Mouse (Mus musculus) embryonic facial prominence, embryonic 10.5 days (tissue): ENCODE results near the gene Palm3. TPM values are rescaled to one million over a fixed set of nuclear protein-coding genes. Genes with fewer than 3 reads are reported as not detected.

ENCODE experiments used
- DNase-seq: peaks from one replicate; pipeline ENCODE4 v3.0.0-alpha.2; 2017; ENCODE audit warnings: low spot score
- H3K27ac ChIP-seq: fragments of 300-500 bp; sonication (generic); replicated peaks from 2 replicates; pipeline ENCODE4 v1.5.1; 2016; ENCODE audit warnings: mild to moderate bottlenecking
- H3K27me3 ChIP-seq: fragments of 300-500 bp; sonication (generic); replicated peaks from 2 replicates; pipeline ENCODE4 v1.6.1; 2016; ENCODE audit warnings: low read depth, mild to moderate bottlenecking; ENCODE audit not compliant: poor library complexity, severe bottlenecking
- H3K36me3 ChIP-seq: fragments of 300-500 bp; sonication (generic); replicated peaks from 2 replicates; pipeline ENCODE4 v1.6.1; 2016; ENCODE audit warnings: mild to moderate bottlenecking, moderate library complexity
- H3K4me1 ChIP-seq: fragments of 300-500 bp; sonication (generic); 2 replicates; pipeline ENCODE4 v1.6.1; 2016
- H3K4me3 ChIP-seq: fragments of 300-500 bp; sonication (generic); 2 replicates; pipeline ENCODE4 v1.5.1; 2016; ENCODE audit warnings: mild to moderate bottlenecking, moderate library complexity
- H3K9me3 ChIP-seq: fragments of 300-500 bp; sonication (generic); 2 replicates; pipeline ENCODE4 v1.6.1; 2016; ENCODE audit warnings: mild to moderate bottlenecking
- WGBS: fragments of 180-500 bp; shearing (Covaris S2); methylation state at CpG from one replicate; pipeline ENCODE4 v1.1.7; 2016; 5-methylcytosine and 5-hydroxymethylcytosine counted together
- polyA plus RNA-seq: library from polyadenylated mRNA; unstranded; fragments of >200 nt; fragmentation: Nextera tagmentation; extraction: Ambion mirVana; gene quantifications from 2 replicates; pipeline ENCODE4 v1.2.1, GENCODE M21; 2016

The Palm3 gene
- 9.3 and 11.5 TPM in 2 replicates for polyA plus RNA-seq

- peaks cover 43% of the 10 kb centered on the region for H3K4me1 ChIP-seq
- DNase-seq: peak; percentile 62
- H3K9me3 ChIP-seq: peaks cover under 1% of the 10 kb centered on the region; the same call in 1 of the 2 replicates
- H3K4me3 ChIP-seq: peak within 1 kb of the TSS; percentile 40
- no peaks in the 10 kb centered on the region for H3K36me3 ChIP-seq
- H3K27ac ChIP-seq: peak within 1 kb of the TSS; percentile 61
- H3K27me3 ChIP-seq: peaks cover 65% of the 10 kb centered on the region
- WGBS: 9% methylated on average over 18 of the region's 18 CpGs
Observed at GRCm38 (mm10) chr8:84021096-84021495, at the start of gene Palm3. Gene Palm3, plus strand, starts transcription at chr8:84021471.

GRCm38 (mm10) chr8:83971661-83972060 is 49.6 kb upstream of the Palm3 start:
- Histone ChIP-seq H3K4me1 (peaks cover 33% of the 10 kb centered on the region), H3K9me3 (no peaks in the 10 kb centered on the region), H3K36me3 (peaks cover 45% of the 10 kb centered on the region), H3K4me3 (peak overlapping the region; percentile 87), H3K27ac (peak overlapping the region; percentile 19; the same call in 1 of the 2 replicates), H3K27me3 (no peaks in the 10 kb centered on the region)
- WGBS: 74% methylated on average over 6 of the region's 6 CpGs
- DNase-seq: no peak

GRCm38 (mm10) chr8:83972150-83973120 is 48.8 kb upstream of the Palm3 start, which contains the start of gene Prkaca:
Gene Prkaca, plus strand, starts transcription at chr8:83972993.
- Histone ChIP-seq H3K27me3 (no peaks in the 10 kb centered on the region), H3K4me3 (peak within 1 kb of the TSS; percentile 87), H3K4me1 (peaks cover 41% of the 10 kb centered on the region), H3K9me3 (no peaks in the 10 kb centered on the region), H3K27ac (peak within 1 kb of the TSS; percentile 91), H3K36me3 (peaks cover 38% of the 10 kb centered on the region)
- WGBS: under 1% methylated on average over 94 of the region's 94 CpGs
- peak; percentile 99 for DNase-seq

GRCm38 (mm10) chr8:83973161-83974031 is 47.9 kb upstream of the Palm3 start:
- 4% methylated on average over 37 of the region's 37 CpGs for WGBS
- H3K9me3 ChIP-seq: no peaks in the 10 kb centered on the region
- H3K4me3 ChIP-seq: peak overlapping the region; percentile 87
- peaks cover 37% of the 10 kb centered on the region for H3K36me3 ChIP-seq
- no peaks in the 10 kb centered on the region for H3K27me3 ChIP-seq
- peaks cover 51% of the 10 kb centered on the region for H3K4me1 ChIP-seq
- peak overlapping the region; percentile 91 for H3K27ac ChIP-seq
- DNase-seq: no peak

GRCm38 (mm10) chr8:83974521-83974920 is 46.8 kb upstream of the Palm3 start:
- no peak for DNase-seq
- H3K4me3 ChIP-seq: peak overlapping the region; percentile 87; the same call in 1 of the 2 replicates
- WGBS: 85% methylated on average over 4 of the region's 4 CpGs
- peaks cover 52% of the 10 kb centered on the region for H3K4me1 ChIP-seq
- H3K36me3 ChIP-seq: peaks cover 37% of the 10 kb centered on the region
- H3K27me3 ChIP-seq: no peaks in the 10 kb centered on the region
- H3K9me3 ChIP-seq: no peaks in the 10 kb centered on the region
- H3K27ac ChIP-seq: peak overlapping the region; percentile 19; the same call in 1 of the 2 replicates

GRCm38 (mm10) chr8:83976101-83976630 is 45.1 kb upstream of the Palm3 start:
- H3K4me1 ChIP-seq: peaks cover 52% of the 10 kb centered on the region
- H3K4me3 ChIP-seq: no peak overlapping the region
- H3K36me3 ChIP-seq: peaks cover 41% of the 10 kb centered on the region
- H3K27ac ChIP-seq: no peak overlapping the region
- no peaks in the 10 kb centered on the region for H3K27me3 ChIP-seq
- 83% methylated on average over 4 of the region's 4 CpGs for WGBS
- no peaks in the 10 kb centered on the region for H3K9me3 ChIP-seq
- no peak for DNase-seq

GRCm38 (mm10) chr8:83976779-83977350 is 44.4 kb upstream of the Palm3 start:
- H3K9me3 ChIP-seq: no peaks in the 10 kb centered on the region
- H3K4me3 ChIP-seq: 0 out of 2 replicates have a peak overlapping the region, but pooled peaks have one; percentile 1
- H3K27me3 ChIP-seq: no peaks in the 10 kb centered on the region
- DNase-seq: no peak
- 90% methylated on average over 5 of the region's 5 CpGs for WGBS
- peaks cover 48% of the 10 kb centered on the region for H3K36me3 ChIP-seq
- H3K4me1 ChIP-seq: peaks cover 46% of the 10 kb centered on the region
- peak overlapping the region; percentile 41; the same call in 1 of the 2 replicates for H3K27ac ChIP-seq

DNA sequence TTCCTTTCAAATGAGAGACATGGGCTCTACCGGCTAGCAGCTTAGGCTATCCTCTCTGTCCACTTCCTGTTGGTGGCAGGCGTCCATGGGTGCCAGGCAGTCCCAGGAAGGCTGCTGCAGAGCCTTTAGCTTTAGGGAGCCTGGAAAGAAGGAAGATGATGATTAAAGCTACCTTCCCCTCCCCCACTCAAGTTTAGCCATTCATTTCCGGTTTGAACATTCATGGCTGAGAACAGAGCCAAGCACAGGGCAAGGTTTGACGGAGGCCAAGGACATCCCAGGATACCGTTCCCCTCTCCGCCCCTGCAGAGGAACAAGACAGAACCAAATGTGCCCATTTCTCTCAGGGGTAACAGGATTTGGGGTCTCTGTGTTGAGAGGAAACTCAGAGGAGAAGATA is 43.6 kb upstream of the Palm3 start:
- peaks cover 56% of the 10 kb centered on the region for H3K36me3 ChIP-seq
- 55% methylated on average over 6 of the region's 6 CpGs for whole genome bisulfite sequencing
- H3K4me3 ChIP-seq: peak overlapping the region; percentile 28; the same call in 1 of the 2 replicates
- peaks cover 38% of the 10 kb centered on the region for H3K4me1 ChIP-seq
- H3K27me3 ChIP-seq: no peaks in the 10 kb centered on the region
- no peaks in the 10 kb centered on the region for H3K9me3 ChIP-seq
- peak overlapping the region; percentile 41; the same call in 1 of the 2 replicates for H3K27ac ChIP-seq
- no peak for DNase-seq

DNA sequence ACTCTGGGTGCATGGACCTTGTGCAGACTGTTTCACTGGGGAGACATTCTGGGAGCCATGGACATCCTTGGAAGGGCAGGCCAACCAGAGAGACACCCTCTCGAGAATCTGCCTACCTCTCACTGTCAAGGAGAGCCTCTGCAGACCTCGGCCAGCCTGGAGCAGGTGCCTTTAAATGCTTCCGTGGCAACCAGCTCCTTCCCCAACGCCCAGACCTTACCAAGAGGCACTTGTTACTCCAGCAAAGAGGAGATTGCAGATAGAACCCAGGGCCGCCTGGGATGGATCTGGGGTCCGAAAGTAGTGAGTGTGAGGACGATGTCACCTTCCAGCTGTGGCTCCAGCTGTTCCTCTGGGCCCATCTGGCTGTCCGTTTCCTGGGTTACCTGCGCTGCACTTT is 43.1 kb upstream of the Palm3 start:
- Histone ChIP-seq H3K4me3 (peak overlapping the region; percentile 28; the same call in 1 of the 2 replicates), H3K9me3 (no peaks in the 10 kb centered on the region), H3K27me3 (no peaks in the 10 kb centered on the region), H3K27ac (peak overlapping the region; percentile 32; the same call in 1 of the 2 replicates), H3K4me1 (peaks cover 38% of the 10 kb centered on the region), H3K36me3 (peaks cover 62% of the 10 kb centered on the region)
- no peak for DNase-seq
- 80% methylated on average over 9 of the region's 9 CpGs for WGBS

- Histone ChIP-seq H3K4me3 (no peak overlapping the region), H3K36me3 (peaks cover 78% of the 10 kb centered on the region), H3K27me3 (no peaks in the 10 kb centered on the region), H3K9me3 (no peaks in the 10 kb centered on the region), H3K4me1 (peaks cover 21% of the 10 kb centered on the region), H3K27ac (no peak overlapping the region)
- DNase-seq: no peak
- 90% methylated on average over 1 of the region's 1 CpGs for WGBS
Observed at GRCm38 (mm10) chr8:83980250-83980649, 41.0 kb upstream of the Palm3 start.

DNA sequence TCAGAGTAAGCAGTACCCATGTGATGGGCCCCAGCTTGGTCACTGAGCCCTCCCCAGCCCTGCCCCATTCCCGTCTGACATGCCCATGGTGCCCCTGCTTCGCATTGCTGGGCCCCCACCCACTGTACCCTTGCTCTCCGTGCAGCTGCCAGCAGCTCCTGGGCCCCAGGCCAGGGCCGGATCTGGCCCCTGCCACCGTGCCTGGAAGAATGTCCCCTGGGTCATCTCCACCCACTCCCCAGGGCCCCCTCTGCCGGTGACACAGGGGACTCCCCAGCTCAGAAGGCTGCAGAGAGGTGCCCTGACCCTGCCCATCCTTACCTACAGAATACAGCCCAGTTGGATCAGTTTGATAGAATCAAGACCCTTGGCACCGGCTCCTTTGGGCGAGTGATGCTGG is 40.4 kb upstream of the Palm3 start:
- Histone ChIP-seq H3K9me3 (no peaks in the 10 kb centered on the region), H3K36me3 (peaks cover 83% of the 10 kb centered on the region), H3K4me3 (no peak overlapping the region), H3K4me1 (peaks cover 21% of the 10 kb centered on the region), H3K27ac (no peak overlapping the region), H3K27me3 (no peaks in the 10 kb centered on the region)
- WGBS: 82% methylated on average over 8 of the region's 8 CpGs
- no peak for DNase-seq
